Mouse (Mus musculus) intestine, postnatal 0 days (tissue): Measurements from ENCODE around the gene Spata5. TPM values are rescaled to one million over a fixed set of nuclear protein-coding genes. Genes with fewer than 3 reads are reported as not detected.

Source experiments
- ATAC-seq: fragments of 200-750 bp; cut with Nextera tagmentation; 2 replicates; pipeline ENCODE4 v1.8.0; 2017; ENCODE audit warnings: mild to moderate bottlenecking, moderate TSS enrichment, moderate library complexity
- H3K27ac ChIP-seq: fragments of 300-500 bp; sonication (generic); 2 replicates; pipeline ENCODE4 v1.5.1; 2014; ENCODE audit warnings: mild to moderate bottlenecking, low read depth, low read length, moderate library complexity
- H3K27me3 ChIP-seq: fragments of 300-500 bp; sonication (generic); replicated peaks from 2 replicates; pipeline ENCODE4 v1.6.1; 2014; ENCODE audit warnings: low read length, mixed read lengths; ENCODE audit not compliant: control insufficient read depth, insufficient read depth
- H3K36me3 ChIP-seq: fragments of 300-500 bp; sonication (generic); 2 replicates; pipeline ENCODE4 v1.6.1; 2014; ENCODE audit warnings: mild to moderate bottlenecking, moderate library complexity; ENCODE audit not compliant: control insufficient read depth, insufficient read depth
- H3K4me1 ChIP-seq: fragments of 300-500 bp; sonication (generic); replicated peaks from 2 replicates; pipeline ENCODE4 v1.6.1; 2014; ENCODE audit warnings: antibody characterized with exemption, low read length, mixed read lengths; ENCODE audit not compliant: control insufficient read depth, insufficient read depth
- H3K4me2 ChIP-seq: fragments of 300-500 bp; sonication (generic); replicated peaks from 2 replicates; pipeline ENCODE4 v1.6.1; 2014; ENCODE audit warnings: low read depth, mild to moderate bottlenecking, moderate library complexity
- H3K4me3 ChIP-seq: fragments of 300-500 bp; sonication (generic); 2 replicates; pipeline ENCODE4 v1.5.1; 2014; ENCODE audit warnings: low read depth, low read length
- H3K9ac ChIP-seq: fragments of 300-500 bp; sonication (generic); 2 replicates; pipeline ENCODE4 v1.6.1; 2014; ENCODE audit warnings: mild to moderate bottlenecking, low read depth, low read length
- H3K9me3 ChIP-seq: fragments of 300-500 bp; sonication (generic); 2 replicates; pipeline ENCODE4 v1.6.1; 2016; ENCODE audit warnings: mixed run types; ENCODE audit not compliant: control insufficient read depth
- CTCF ChIP-seq: sonication (generic); IDR thresholded peaks from 2 replicates; pipeline ENCODE4 v1.5.1; 2016; ENCODE audit warnings: low read depth, mild to moderate bottlenecking, control low read depth, antibody characterized with exemption, moderate library complexity
- WGBS: fragments of 180-500 bp; shearing (Covaris S2); extraction: QIAGEN DNeasy Blood & Tissue Kit; methylation state at CpG from one replicate; pipeline ENCODE4 v1.1.7; 2014; 5-methylcytosine and 5-hydroxymethylcytosine counted together
- polyA plus RNA-seq: library from polyadenylated mRNA; unstranded; fragments of >200 nt; fragmentation: Nextera tagmentation; extraction: Ambion mirVana; gene quantifications from 2 replicates; pipeline ENCODE4 v1.2.1, GENCODE M21; 2015

Spata5 gene
- polyA plus RNA-seq, 1 experiment from 2014 or later = 15.9 TPM

GRCm38 (mm10) chr3:37418961-37419457 lies 687 bp upstream of the Spata5 start:
- H3K36me3 ChIP-seq = no peaks in the 10 kb centered on the region
- peak overlapping the region; percentile 93 for H3K27ac ChIP-seq
- peak overlapping the region; percentile 74 for H3K4me2 ChIP-seq
- ATAC-seq = peak; percentile 50
- H3K4me1 ChIP-seq = no peaks in the 10 kb centered on the region
- peak overlapping the region; percentile 83 for H3K4me3 ChIP-seq
- WGBS = under 1% methylated on average over 30 of the region's 30 CpGs
- TF ChIP-seq CTCF = peak; percentile 58
- no peaks in the 10 kb centered on the region for H3K27me3 ChIP-seq
- no peaks in the 10 kb centered on the region for H3K9me3 ChIP-seq
- peak overlapping the region; percentile 72 for H3K9ac ChIP-seq

GRCm38 (mm10) chr3:37420072-37420471 lies 376 bp downstream of the Spata5 start, which contains the start of gene Nudt6:
TSS of gene Nudt6 (minus strand) at chr3:37420211.
- Histone ChIP-seq H3K27me3 (no peaks in the 10 kb centered on the region), H3K27ac (peak within 1 kb of the TSS; percentile 93), H3K9ac (peak within 1 kb of the TSS; percentile 79), H3K36me3 (no peaks in the 10 kb centered on the region), H3K9me3 (no peaks in the 10 kb centered on the region), H3K4me1 (no peaks in the 10 kb centered on the region), H3K4me2 (peak within 1 kb of the TSS; percentile 74), H3K4me3 (peak within 1 kb of the TSS; percentile 85)
- WGBS = under 1% methylated on average over 50 of the region's 50 CpGs
- TF ChIP-seq CTCF = no peak; the same call in 1 of the 2 replicates
- ATAC-seq = peak; percentile 89

GRCm38 (mm10) chr3:37420641-37421040 lies 945 bp downstream of the Spata5 start:
- Histone ChIP-seq H3K27ac (peak overlapping the region; percentile 92), H3K4me1 (no peaks in the 10 kb centered on the region), H3K4me2 (peak overlapping the region; percentile 74), H3K27me3 (no peaks in the 10 kb centered on the region), H3K4me3 (peak overlapping the region; percentile 85), H3K9me3 (no peaks in the 10 kb centered on the region), H3K36me3 (no peaks in the 10 kb centered on the region), H3K9ac (peak overlapping the region; percentile 79)
- under 1% methylated on average over 24 of the region's 24 CpGs for WGBS
- ATAC-seq = no peak
- TF ChIP-seq CTCF = no peak

- Histone ChIP-seq H3K4me1 (no peaks in the 10 kb centered on the region), H3K36me3 (0 out of 2 replicates have a peak, but pooled peaks cover 3% of the 10 kb centered on the region), H3K9ac (peak overlapping the region; percentile 79), H3K27me3 (no peaks in the 10 kb centered on the region), H3K9me3 (no peaks in the 10 kb centered on the region), H3K4me3 (peak overlapping the region; percentile 85), H3K4me2 (peak overlapping the region; percentile 74), H3K27ac (no peak overlapping the region)
- WGBS = 14% methylated on average over 3 of the region's 3 CpGs
- no peak for ATAC-seq
- TF ChIP-seq CTCF = no peak
Observed at GRCm38 (mm10) chr3:37421179-37421578, 1.5 kb downstream of the Spata5 start.

- 93% methylated on average over 3 of the region's 3 CpGs for WGBS
- no peak overlapping the region for H3K4me3 ChIP-seq
- ATAC-seq = no peak
- H3K4me1 ChIP-seq = no peaks in the 10 kb centered on the region
- no peak overlapping the region for H3K9ac ChIP-seq
- TF ChIP-seq CTCF = no peak
- H3K27ac ChIP-seq = no peak overlapping the region
- H3K4me2 ChIP-seq = no peak overlapping the region
- H3K36me3 ChIP-seq = peaks cover 21% of the 10 kb centered on the region; the same call in 1 of the 2 replicates
- H3K9me3 ChIP-seq = no peaks in the 10 kb centered on the region
- H3K27me3 ChIP-seq = no peaks in the 10 kb centered on the region
Observed at GRCm38 (mm10) chr3:37426069-37426468, 6.4 kb downstream of the Spata5 start.

GRCm38 (mm10) chr3:37430359-37430758 lies 10.7 kb downstream of the Spata5 start:
- no peak overlapping the region for H3K4me3 ChIP-seq
- H3K9me3 ChIP-seq = no peaks in the 10 kb centered on the region
- H3K27me3 ChIP-seq = no peaks in the 10 kb centered on the region
- peaks cover 21% of the 10 kb centered on the region; the same call in 1 of the 2 replicates for H3K36me3 ChIP-seq
- H3K27ac ChIP-seq = no peak overlapping the region
- ATAC-seq = no peak
- H3K4me2 ChIP-seq = no peak overlapping the region
- no peak for TF ChIP-seq CTCF
- H3K4me1 ChIP-seq = no peaks in the 10 kb centered on the region
- H3K9ac ChIP-seq = no peak overlapping the region
